Mouse (Mus musculus): ENCODE results near the gene Mxd3.
A peak's percentile ranks its signal among the peaks of the same experiment; 100 is the strongest.

Mxd3 gene

DNA sequence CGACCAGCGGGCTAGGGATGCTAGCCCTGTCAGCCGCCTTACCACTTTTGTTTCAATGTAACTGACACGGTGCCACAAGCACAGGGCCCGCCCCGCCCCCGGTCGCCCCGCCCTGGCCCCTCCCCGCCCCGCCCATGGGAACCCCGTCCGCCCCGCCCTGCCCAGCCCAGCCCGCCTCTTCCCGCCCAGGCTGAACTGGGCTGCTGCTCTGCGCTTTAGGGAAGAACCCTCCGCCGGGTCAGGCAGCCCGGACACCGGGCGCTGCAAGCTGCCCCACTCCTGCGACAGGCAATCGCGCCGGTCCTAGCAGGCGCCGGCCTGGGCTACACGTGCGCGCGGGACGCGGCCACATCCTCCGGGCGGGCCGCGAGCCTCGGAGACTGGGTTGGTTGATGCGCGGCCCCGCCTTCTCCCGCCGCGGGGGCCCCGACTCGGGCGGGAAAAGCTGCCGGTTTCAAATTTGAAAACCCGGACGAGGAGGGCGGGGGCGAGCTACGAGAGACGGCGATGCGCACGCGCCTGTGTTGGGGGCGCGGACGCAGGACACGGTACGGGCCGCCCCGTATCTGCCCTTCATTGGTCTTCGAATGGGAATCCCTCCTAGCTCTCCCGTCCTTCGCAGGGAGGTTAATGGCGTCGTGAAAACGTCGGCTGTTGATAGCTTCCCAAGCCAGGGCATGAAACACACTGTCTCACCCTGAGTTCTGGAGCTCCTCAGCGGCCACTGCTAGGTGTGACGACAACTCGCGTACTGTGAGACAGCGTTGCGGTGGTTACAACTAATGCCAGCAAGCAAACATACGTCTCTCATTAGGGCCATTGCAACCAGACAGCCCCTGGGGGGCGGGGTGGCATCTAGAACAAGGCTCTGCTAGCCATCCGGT, at the start of gene Mxd3:
Gene Mxd3 (minus strand): TSS at position 141 of the 884 bp plus-strand sequence.
- DNase-seq, result peak; percentile 78

DNA sequence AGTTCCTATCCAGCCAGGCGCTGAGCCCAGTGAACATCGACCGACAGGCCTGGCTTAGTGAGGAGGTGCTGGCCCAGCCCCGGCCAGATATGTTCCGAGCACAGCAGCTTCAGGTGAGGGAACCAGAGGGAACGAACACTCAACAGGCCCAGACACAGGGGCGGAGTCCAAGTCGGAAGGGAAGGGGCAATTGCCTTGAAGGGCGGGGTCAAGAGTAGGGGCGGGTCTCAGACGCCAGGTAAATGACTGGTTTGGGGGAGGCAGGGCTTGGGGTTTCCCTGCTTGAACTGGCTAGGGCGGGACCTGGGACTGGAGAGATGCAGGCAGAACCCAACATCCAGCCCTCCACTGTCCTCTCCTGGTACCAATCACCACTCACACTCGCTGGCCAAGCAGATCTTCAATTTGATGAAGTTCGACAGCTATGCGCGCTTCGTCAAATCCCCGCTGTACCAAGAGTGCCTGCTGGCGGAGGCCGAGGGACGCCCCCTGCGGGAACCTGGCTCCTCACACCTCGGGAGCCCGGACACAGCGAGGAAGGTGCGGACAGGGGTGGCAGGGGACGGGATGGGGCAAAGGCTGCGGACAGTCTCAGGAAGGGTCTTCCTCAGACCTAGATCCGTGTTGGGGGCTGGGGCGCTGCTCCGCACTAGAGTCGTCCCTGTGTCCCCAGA, 49.4 kb upstream of the Mxd3 start:
- DNase-seq, result no peak

DNA sequence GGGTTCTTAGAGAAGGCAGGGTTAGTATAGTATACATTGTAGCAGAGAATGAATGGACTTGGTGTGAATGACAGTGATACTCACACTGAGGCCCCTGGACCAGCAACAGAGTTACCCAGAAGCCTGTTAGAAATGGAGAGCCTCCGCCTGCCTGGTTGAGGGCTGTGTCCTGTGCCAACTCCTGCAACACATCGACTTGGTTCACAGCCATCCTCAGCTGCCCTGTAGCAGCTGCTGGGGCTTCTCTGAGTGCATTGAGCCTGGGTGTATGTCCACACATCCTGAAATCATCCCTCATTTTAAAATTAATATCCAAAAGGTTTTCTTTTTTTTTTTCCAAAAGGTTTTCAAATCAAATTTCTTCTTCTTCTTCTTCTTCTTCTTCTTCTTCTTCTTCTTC, 46.3 kb upstream of the Mxd3 start:
- no peak for DNase-seq

DNA sequence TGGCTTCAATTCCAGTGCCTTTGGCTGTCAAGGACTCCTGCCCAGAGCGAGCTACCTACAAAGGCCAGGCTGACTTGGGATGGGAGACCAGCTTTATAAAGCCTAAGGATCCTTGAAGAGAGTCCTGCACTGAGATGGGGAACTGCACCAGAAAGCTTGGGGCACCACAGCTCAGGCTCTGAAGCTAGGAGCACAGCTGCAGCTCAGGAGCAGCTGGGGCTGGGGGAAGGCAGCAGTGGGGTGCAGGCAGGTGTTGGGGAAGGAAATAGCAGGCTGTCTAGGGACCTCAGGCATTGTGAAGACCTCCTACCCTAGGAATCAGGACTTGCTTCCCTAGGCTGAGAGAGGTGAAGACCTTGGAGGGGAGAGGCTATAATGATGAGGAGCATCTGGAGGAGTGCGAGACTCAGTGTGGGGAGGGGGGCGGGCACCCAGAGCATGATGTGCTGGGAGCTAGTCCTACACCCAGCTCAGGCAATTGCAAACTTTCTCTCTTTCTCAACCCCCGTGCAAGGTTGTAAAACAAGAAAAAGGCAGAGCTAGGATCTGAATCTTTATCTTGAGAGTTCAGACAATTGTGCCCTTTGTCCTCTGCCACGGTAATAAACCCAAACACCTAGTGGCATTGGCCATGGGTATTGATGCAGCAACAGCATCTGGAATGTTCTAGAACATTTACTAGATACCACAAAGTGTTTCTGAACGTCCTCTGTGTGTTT, 44.7 kb upstream of the Mxd3 start:
- DNase-seq, result no peak

DNA sequence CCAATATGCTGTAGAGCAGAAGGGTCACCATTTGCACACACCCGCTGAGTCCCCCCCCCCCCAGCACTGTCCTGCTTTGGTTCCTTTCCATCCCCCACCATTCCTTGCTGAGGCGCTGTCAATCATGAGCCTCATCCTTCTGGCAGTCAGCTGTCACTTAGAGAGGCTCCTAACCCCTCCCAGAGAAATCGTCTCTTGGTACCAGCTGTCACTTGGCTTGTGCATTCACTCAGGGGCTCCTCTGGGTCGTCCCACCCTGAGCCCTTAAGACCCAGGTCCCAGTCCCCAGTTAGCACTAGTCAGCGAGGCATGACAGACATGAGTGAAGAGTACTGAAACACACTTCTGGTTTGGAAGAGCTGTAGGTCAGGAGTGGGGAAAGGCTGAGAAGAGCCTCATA, 42.1 kb upstream of the Mxd3 start:
- no peak for DNase-seq

- DNase-seq, result peak; percentile 88
Observed at GRCm38 (mm10) chr13:55371007-55371681, 41.5 kb upstream of the Mxd3 start.

GRCm38 (mm10) chr13:55370234-55370633, 40.6 kb upstream of the Mxd3 start:
- DNase-seq, result no peak

- DNase-seq, result peak; percentile 74
Observed at GRCm38 (mm10) chr13:55369531-55370114, 40.0 kb upstream of the Mxd3 start, which contains the start of gene Rgs14. Gene Rgs14 (plus strand): TSS chr13:55369732.

- DNase-seq, result no peak
Observed at GRCm38 (mm10) chr13:55368401-55368800, 38.8 kb upstream of the Mxd3 start.

DNA sequence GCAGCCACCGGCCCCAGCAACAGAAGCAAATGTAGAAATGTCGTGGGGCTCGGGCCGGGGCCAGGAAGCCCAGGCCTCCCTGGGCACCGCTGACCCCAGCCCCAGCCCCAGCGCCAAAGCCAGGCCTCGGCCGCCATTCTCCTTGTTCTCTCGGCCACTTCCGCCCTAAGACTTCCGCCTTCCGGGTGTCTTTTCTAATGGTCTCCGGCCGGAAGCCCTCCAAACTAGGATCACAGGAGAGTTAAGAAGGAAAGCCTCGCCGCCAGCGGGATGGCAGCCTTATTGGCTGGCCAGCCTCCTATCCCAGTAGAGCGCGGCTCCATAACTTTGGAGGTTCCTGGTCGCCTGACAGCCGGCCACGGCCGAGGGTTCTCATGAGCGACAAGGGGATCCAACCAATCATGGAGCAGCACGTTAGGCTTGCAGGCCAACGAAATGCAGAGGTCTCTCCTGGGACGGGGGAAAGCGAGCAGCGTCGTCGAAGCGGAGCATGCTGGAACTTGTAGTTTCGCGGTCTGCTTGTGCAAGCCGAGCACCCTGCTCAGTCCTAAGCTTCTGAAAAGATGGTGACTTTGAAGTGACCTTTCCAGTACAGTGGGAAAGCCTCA, 32.9 kb upstream of the Mxd3 start, which contains the start of gene Lman2:
Gene Lman2 (minus strand): TSS at position 331 of the 608 bp plus-strand sequence.
- DNase-seq, result peak; percentile 99

- DNase-seq, result peak; percentile 34
Observed at GRCm38 (mm10) chr13:55361974-55362452, 32.4 kb upstream of the Mxd3 start.

DNA sequence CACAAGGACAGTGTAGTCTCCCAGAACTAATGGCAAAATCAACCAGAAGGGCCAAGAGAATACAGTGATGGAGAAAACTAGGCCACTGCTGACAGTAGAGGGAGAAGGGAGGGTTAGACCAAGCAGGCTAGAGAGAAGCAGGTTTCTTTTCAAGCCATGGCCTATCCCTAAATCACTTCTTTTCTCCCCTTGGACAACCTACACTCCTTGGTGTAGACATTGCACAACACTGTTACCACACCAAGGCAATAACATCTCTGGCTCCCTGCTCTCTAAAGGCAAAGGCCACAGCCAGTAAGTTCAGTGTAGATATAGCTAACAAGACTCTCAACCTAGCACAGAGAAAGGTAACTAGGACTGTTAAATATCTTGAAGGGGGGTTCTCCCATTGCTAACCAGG, 31.5 kb upstream of the Mxd3 start:
- DNase-seq, result no peak

DNA sequence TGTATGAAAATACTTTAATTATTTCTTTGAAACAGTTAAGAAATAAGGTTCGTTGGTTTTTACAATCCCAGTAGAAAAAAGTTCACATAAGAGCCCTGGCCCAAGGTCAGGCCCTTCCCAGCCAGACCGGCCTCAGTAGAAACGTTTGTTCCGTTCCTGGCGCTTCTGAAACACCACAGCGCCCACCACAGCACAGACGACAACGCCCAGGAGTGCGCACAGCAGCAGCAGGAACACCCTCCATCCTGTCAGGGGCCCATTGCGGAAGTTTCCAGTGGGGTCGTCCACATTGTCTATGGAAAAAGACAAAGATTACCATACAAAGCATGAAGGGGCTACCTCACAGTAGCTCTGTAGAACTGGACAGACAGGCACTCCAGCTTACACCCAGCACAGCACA, 17.1 kb upstream of the Mxd3 start:
- DNase-seq, result no peak

DNA sequence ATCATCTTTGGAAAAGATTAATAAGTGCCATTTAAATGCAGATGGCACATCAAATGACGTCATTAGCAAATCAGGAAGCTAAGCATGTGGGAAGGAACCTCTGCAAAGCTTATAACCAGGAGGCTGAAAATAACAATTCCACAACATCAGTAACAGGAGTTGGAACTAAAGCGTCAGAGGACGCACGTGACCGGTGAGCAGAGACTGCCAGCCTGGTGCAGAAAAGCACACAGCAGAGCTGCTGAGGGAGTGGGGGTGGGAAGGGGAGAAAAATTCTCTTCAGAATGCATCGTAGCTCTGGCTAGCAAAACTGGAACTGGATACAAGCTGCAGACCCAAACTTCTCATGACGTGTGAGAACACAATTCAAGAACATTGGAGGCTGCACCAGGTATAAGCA, 14.7 kb upstream of the Mxd3 start:
- peak; percentile 71 for DNase-seq

DNA sequence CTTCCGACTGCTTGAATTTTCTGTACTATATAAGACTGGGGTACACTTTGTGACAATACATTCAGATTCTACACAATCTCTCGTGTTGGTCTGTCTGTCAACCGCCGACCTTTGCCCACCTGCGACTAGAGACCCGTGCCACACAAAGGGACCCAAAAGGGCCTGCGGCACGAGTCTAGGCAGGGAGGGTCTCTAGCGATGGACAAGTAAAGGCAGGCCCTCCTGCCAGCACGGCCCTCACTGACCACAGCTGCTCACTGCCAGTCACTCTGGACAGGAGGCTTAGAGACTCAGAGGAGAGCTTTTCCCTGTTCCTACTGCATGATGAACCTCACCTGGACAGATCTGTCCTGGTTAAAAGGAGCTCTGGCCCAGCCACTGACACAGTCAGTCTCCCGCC, 12.8 kb upstream of the Mxd3 start:
- DNase-seq, result no peak

- DNase-seq, result no peak
Observed at GRCm38 (mm10) chr13:55339259-55339658, 9.6 kb upstream of the Mxd3 start.

DNA sequence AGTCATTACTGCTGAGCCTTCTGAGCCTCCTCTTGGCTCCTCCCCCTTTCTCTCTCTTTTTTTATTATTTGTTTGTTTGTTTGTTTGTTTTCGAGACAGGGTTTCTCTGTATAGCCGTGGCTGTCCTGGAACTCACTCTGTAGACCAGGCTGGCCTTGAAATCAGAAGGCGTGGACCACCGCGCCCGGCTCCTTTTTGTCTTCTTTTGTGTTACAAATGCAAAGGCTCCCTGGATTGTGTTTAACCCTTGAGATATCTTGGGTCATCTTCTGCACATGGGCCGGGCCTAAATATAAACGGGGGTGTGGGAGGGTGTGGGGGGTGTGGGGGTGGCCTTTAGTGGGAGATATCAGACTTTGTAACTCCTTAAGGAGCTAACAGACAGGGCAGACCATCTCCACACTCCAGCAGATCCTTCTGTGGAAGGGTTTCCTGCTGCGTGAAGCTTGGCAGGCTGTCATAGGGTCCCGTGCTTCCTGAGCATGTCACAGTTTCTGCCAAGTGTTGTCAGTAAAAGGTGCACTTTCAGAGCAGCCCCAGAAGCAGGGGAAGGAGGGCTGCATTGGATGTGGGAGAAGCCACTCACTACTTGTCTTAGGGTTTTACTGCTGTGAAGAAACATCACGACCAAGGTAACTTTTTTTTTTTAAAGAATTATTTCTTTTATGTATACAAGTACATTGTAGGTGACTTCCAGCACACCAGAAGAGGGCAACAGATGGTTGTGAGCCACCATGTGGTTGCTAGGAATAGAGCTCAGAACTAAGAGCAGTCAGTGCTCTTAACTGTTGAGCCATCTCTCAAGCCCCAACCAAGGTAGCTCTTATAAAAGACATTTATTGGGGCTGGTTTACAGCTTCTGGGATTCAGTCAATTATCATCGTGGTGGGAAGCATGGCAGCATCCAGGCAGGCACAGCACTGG, 8.8 kb upstream of the Mxd3 start:
- DNase-seq, result no peak

DNA sequence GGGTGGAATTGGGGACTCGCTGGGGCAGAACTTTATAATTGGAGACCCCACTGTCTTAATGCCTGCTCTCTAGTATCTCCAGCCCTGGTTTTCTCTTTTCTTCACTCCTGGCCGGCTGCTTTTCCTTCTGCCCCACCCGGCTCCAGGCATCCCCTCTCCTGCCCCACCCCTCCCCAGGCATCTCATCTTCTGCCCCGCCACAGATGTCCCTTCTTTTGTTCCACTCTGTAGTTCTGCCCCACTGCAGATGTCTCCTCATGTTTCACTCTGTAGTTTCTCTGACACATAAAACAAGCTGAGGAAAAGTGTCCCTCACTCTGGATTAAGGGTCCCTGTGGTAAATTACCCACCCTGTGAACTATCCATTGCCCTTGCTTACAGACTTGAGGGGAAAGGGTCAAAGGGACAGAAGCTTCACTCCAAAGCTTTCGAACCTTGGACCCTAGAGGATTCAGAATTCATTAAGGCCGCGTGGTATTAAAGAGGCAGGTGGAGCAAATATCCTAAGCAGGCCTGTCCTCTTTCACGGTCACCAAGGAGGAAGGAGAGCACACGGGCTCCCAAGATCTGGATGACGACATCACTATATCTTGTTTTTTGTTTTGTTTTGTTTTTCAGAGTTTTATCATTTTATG, 7.8 kb upstream of the Mxd3 start:
- no peak for DNase-seq

GRCm38 (mm10) chr13:55335701-55336100, 6.1 kb upstream of the Mxd3 start:
- DNase-seq, result no peak

GRCm38 (mm10) chr13:55332331-55332730, 2.7 kb upstream of the Mxd3 start:
- DNase-seq, result no peak

Measured in layer of hippocampus, adult 9-11 months (tissue).